Mouse (Mus musculus): ENCODE data around the gene Ctrb1. TPM values are rescaled to one million over a fixed set of nuclear protein-coding genes. Genes with fewer than 3 reads are reported as not detected.
"Not testable (repeated sequence)": the region's sequence is repeated elsewhere in the genome, so short reads cannot be mapped to it uniquely, and the experiment has no call there.

The Ctrb1 gene
- polyA plus RNA-seq, 1 experiment from 2014 or later: not detected

DNA sequence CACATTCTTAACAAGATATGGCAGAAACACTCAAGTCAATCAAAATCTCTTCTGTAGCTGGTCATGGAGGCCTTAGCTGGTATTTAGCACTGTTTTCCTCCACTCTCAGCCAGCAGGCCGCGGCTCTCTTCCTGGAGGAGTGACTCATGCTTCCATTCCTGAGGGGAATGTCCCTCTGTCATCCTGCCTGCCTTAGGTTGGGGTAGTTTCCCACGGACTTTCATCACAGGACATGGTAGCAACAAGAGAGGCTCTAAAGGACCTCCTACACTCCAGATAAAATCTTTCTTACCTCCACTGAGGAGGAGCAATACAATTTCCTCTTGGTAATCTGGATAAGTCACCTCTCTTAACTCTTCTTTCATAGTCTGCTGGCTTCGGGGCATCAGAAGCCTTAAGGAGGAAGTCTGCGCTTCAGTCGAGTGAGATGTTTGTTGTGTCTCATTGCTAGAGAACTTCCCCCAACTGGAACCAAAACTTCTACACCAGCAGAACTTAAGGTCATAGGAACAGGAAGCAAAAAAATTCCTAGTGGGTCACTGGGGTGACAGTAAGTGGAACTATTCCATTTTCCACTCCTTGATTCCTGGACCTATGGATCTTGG, 31.9 kb downstream of the Ctrb1 start:
- no peak overlapping the region for H3K27ac ChIP-seq (replicated peaks; ENCODE audit: low read depth, low read length)

DNA sequence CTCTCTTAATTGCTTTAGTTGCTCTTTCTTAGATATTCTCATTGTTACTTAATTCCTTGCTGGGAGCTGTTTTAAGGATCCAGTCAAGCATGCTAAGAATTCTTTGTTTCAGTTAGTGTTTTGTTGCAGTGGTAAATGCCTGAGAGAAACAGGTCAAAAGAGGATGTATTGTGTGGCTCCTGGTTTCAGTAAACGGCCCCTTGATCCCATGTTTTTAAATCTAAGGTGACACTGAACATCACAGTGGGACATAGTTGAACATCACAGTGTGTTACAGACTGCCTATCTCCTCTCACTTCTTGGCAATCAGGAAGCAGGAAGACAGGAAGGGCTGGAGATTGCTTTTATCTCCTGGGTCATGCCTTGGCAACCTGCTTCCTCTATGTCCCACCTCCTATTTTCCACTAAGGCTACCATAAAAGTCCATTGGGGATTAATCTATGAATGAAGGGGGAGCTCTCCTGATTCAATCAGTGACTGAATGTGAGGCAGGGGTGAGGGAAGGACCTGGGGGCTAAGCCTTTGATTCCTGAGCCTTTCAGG, 33.4 kb downstream of the Ctrb1 start:
- Histone ChIP-seq H3K4me2 (ENCODE audit: low read length) (no peak overlapping the region), H3K9me3 (ENCODE audit: control insufficient read depth, low read length) (no peaks in the 10 kb centered on the region), H3K36me3 (ENCODE audit: control insufficient read depth, insufficient read depth, low read length) (peaks cover 19% of the 10 kb centered on the region), H3K4me3 (replicated peaks; ENCODE audit: low read depth, low read length) (no peak overlapping the region), H3K27ac (replicated peaks; ENCODE audit: low read depth, low read length) (no peak overlapping the region), H3K9ac (replicated peaks; ENCODE audit: low read length) (no peak overlapping the region), H3K4me1 (ENCODE audit: control insufficient read depth, insufficient read depth, low read length) (no peaks in the 10 kb centered on the region), H3K27me3 (ENCODE audit: control insufficient read depth, insufficient read depth, low read length) (no peaks in the 10 kb centered on the region)
- DNase-seq: no peak
- ATAC-seq (ENCODE audit: low FRiP score, low TSS enrichment): no peak
- WGBS: 29% methylated on average over 1 of the region's 1 CpGs

More for the DNA sequence above, 31.9 kb downstream of the Ctrb1 start:
- H3K36me3 ChIP-seq (ENCODE audit: control insufficient read depth, insufficient read depth, low read length): peaks cover 19% of the 10 kb centered on the region
- WGBS: 91% methylated on average over 6 of the region's 6 CpGs
- H3K27me3 ChIP-seq (ENCODE audit: control insufficient read depth, insufficient read depth, low read length): no peaks in the 10 kb centered on the region
- no peaks in the 10 kb centered on the region for H3K9me3 ChIP-seq (ENCODE audit: control insufficient read depth, low read length)
- no peaks in the 10 kb centered on the region for H3K4me1 ChIP-seq (ENCODE audit: control insufficient read depth, insufficient read depth, low read length)
- H3K4me2 ChIP-seq (ENCODE audit: low read length): no peak overlapping the region
- ATAC-seq (ENCODE audit: low FRiP score, low TSS enrichment) (no peak), DNase-seq (no peak)
- H3K4me3 ChIP-seq (replicated peaks; ENCODE audit: low read depth, low read length): no peak overlapping the region
- no peak overlapping the region for H3K9ac ChIP-seq (replicated peaks; ENCODE audit: low read length)

DNA sequence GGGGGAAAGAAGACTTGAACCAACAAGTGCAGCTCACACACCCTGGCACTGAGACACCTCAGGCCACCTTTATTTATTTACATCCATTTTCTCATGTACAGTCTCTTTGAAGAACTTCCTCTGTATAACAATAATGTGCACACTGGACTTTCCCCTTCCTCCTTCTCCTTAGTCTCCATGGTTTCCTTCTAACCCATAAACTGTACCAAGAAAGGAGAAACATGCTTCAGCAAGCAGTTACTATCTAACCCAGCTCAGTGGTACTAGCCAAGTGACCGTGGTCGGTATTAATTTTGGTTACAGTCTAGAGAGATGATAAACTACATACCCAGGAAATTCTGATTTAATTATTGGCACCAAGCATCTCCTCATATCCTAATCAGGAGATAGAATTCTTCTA, 37.3 kb downstream of the Ctrb1 start:
- no peaks in the 10 kb centered on the region for H3K4me1 ChIP-seq (ENCODE audit: control insufficient read depth, insufficient read depth, low read length)
- DNase-seq (no peak), ATAC-seq (ENCODE audit: low FRiP score, low TSS enrichment) (no peak)
- no peak overlapping the region for H3K9ac ChIP-seq (replicated peaks; ENCODE audit: low read length)
- no peaks in the 10 kb centered on the region for H3K36me3 ChIP-seq (ENCODE audit: control insufficient read depth, insufficient read depth, low read length)
- H3K9me3 ChIP-seq (ENCODE audit: control insufficient read depth, low read length): no peaks in the 10 kb centered on the region
- H3K27me3 ChIP-seq (ENCODE audit: control insufficient read depth, insufficient read depth, low read length): no peaks in the 10 kb centered on the region
- H3K4me2 ChIP-seq (ENCODE audit: low read length): no peak overlapping the region
- WGBS: 98% methylated on average over 2 of the region's 2 CpGs
- no peak overlapping the region for H3K4me3 ChIP-seq (replicated peaks; ENCODE audit: low read depth, low read length)
- H3K27ac ChIP-seq (replicated peaks; ENCODE audit: low read depth, low read length): no peak overlapping the region

DNA sequence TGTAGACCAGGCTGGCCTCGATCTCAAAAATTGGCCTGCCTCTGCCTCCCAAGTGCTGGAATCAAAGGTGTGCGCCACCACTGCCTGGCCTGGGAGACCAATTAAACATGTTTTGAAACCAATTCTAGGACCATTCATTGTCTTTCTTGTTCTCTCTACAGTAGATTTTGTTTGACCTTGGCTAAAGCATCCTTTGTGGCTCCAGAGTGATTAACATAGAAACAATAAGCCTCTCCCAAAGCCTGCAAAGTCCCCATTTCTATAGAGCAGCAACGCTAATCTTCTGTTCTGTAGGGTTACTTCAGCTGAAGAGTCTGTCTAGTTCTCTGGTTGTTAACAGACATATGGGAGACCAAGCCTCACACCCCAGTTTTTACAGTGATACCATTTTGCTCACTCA, 40.2 kb downstream of the Ctrb1 start:
- Histone ChIP-seq H3K36me3 (ENCODE audit: control insufficient read depth, insufficient read depth, low read length) (no peaks in the 10 kb centered on the region), H3K4me3 (replicated peaks; ENCODE audit: low read depth, low read length) (no peak overlapping the region), H3K9me3 (ENCODE audit: control insufficient read depth, low read length) (no peaks in the 10 kb centered on the region), H3K4me2 (ENCODE audit: low read length) (no peak overlapping the region), H3K4me1 (ENCODE audit: control insufficient read depth, insufficient read depth, low read length) (no peaks in the 10 kb centered on the region), H3K27ac (replicated peaks; ENCODE audit: low read depth, low read length) (no peak overlapping the region), H3K27me3 (ENCODE audit: control insufficient read depth, insufficient read depth, low read length) (no peaks in the 10 kb centered on the region), H3K9ac (replicated peaks; ENCODE audit: low read length) (no peak overlapping the region)
- ATAC-seq (ENCODE audit: low FRiP score, low TSS enrichment) (no peak), DNase-seq (no peak)
- WGBS: 70% methylated on average over 3 of the region's 3 CpGs

DNA sequence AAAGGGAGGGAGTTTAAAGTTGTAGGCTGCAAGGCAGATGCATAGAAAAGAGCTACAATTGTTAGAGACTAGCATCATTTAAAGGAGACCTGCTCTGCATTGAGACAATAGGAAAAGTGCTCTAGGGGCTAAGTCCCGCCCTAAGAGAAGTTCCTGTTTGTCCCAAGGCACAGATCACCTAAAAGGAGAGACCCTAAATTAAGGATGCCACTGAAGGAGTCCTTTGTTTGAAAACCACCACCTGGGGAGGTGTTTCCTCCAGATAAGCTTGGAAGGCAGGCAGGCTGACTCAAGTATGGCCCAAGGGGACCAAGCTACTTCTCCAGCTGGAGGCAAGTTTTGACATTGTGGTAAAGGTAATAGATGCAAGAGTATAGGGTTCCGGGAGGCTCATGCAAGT, 42.0 kb downstream of the Ctrb1 start:
- H3K4me1 ChIP-seq (ENCODE audit: control insufficient read depth, insufficient read depth, low read length): 0 out of 2 replicates have a peak, but pooled peaks cover 3% of the 10 kb centered on the region
- no peak overlapping the region for H3K4me3 ChIP-seq (replicated peaks; ENCODE audit: low read depth, low read length)
- DNase-seq (no peak), ATAC-seq (ENCODE audit: low FRiP score, low TSS enrichment) (no peak)
- 75% methylated on average over 2 of the region's 2 CpGs for WGBS
- no peak overlapping the region for H3K27ac ChIP-seq (replicated peaks; ENCODE audit: low read depth, low read length)
- H3K27me3 ChIP-seq (ENCODE audit: control insufficient read depth, insufficient read depth, low read length): no peaks in the 10 kb centered on the region
- no peaks in the 10 kb centered on the region for H3K36me3 ChIP-seq (ENCODE audit: control insufficient read depth, insufficient read depth, low read length)
- H3K9ac ChIP-seq (replicated peaks; ENCODE audit: low read length): no peak overlapping the region
- no peaks in the 10 kb centered on the region for H3K9me3 ChIP-seq (ENCODE audit: control insufficient read depth, low read length)
- no peak overlapping the region for H3K4me2 ChIP-seq (ENCODE audit: low read length)

DNA sequence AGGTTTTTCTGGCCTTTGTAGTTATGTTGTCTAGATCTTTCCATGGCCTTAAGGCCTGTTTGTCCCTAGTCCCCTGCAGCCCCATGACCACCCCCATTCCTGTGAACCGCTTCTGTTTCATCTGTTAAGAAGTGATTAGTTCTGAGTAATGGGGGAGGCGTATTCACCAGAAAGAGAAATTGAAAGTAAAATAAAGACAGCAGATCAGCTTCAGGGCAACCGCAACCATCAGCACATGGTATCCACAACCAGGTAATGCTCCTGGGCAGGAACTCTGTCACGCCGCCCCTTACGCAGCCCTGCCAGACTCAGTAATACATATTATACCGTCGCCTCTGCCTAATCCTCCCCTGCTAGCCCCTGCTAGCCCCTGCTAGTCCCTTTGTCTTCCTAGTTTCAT, 45.1 kb downstream of the Ctrb1 start:
- H3K9ac ChIP-seq (replicated peaks; ENCODE audit: low read length): no peak overlapping the region
- H3K9me3 ChIP-seq (ENCODE audit: control insufficient read depth, low read length): no peaks in the 10 kb centered on the region
- DNase-seq: no peak
- H3K4me2 ChIP-seq (ENCODE audit: low read length): no peak overlapping the region
- H3K36me3 ChIP-seq (ENCODE audit: control insufficient read depth, insufficient read depth, low read length): no peaks in the 10 kb centered on the region
- ATAC-seq (ENCODE audit: low FRiP score, low TSS enrichment): no peak
- H3K27me3 ChIP-seq (ENCODE audit: control insufficient read depth, insufficient read depth, low read length): no peaks in the 10 kb centered on the region
- 0 out of 2 replicates have a peak, but pooled peaks cover 8% of the 10 kb centered on the region for H3K4me1 ChIP-seq (ENCODE audit: control insufficient read depth, insufficient read depth, low read length)
- WGBS: 97% methylated on average over 8 of the region's 8 CpGs
- H3K27ac ChIP-seq (replicated peaks; ENCODE audit: low read depth, low read length): no peak overlapping the region
- H3K4me3 ChIP-seq (replicated peaks; ENCODE audit: low read depth, low read length): no peak overlapping the region

DNA sequence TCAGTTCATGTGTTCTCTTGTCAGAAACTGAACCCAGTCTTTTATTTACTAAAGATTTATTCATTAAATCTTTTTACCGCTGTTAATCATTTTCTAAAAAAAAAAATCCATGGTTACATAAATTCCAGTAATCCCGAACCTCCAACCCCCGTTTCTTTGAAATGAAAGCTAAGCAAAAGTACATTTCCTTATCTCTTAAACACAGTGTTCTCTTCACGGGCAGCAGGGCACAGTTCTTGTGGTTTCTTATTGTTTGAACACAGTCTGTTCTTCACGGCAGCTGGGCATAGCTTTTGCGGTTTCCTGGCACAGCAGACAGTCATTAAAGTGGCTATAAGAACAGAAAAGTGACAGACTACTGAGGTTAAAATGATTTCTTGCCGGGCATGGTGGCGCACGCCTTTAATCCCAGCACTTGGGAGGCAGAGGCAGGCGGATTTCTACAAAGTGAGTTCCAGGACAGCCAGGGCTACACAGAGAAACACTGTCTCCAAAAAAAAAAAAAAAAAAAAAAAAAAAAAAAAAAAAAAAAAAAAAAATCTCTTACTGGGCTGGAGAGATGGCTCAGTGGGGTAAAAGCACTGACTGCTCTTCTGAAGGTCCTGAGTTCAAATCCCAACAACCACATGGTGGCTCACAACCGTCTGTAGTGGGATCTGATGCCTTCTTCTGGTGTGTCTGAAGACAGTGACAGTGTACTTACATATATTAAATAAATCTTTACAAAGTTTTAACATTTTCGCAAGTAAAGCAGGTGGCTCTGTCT, 46.3 kb downstream of the Ctrb1 start:
- not testable (repeated sequence) for H3K27me3 ChIP-seq (ENCODE audit: control insufficient read depth, insufficient read depth, low read length); H3K4me1 ChIP-seq (ENCODE audit: control insufficient read depth, insufficient read depth, low read length); ATAC-seq (ENCODE audit: low FRiP score, low TSS enrichment); H3K36me3 ChIP-seq (ENCODE audit: control insufficient read depth, insufficient read depth, low read length); H3K9me3 ChIP-seq (ENCODE audit: control insufficient read depth, low read length)
- Histone ChIP-seq H3K4me3 (replicated peaks; ENCODE audit: low read depth, low read length) (peak overlapping the region; percentile 88), H3K4me2 (ENCODE audit: low read length) (peak overlapping the region; percentile 64), H3K27ac (replicated peaks; ENCODE audit: low read depth, low read length) (peak overlapping the region; percentile 94; the same call in 1 of the 2 replicates), H3K9ac (replicated peaks; ENCODE audit: low read length) (peak overlapping the region; percentile 83; the same call in 1 of the 2 replicates)
- WGBS: 66% methylated on average over 12 of the region's 12 CpGs
- peak; percentile 32 for DNase-seq

DNA sequence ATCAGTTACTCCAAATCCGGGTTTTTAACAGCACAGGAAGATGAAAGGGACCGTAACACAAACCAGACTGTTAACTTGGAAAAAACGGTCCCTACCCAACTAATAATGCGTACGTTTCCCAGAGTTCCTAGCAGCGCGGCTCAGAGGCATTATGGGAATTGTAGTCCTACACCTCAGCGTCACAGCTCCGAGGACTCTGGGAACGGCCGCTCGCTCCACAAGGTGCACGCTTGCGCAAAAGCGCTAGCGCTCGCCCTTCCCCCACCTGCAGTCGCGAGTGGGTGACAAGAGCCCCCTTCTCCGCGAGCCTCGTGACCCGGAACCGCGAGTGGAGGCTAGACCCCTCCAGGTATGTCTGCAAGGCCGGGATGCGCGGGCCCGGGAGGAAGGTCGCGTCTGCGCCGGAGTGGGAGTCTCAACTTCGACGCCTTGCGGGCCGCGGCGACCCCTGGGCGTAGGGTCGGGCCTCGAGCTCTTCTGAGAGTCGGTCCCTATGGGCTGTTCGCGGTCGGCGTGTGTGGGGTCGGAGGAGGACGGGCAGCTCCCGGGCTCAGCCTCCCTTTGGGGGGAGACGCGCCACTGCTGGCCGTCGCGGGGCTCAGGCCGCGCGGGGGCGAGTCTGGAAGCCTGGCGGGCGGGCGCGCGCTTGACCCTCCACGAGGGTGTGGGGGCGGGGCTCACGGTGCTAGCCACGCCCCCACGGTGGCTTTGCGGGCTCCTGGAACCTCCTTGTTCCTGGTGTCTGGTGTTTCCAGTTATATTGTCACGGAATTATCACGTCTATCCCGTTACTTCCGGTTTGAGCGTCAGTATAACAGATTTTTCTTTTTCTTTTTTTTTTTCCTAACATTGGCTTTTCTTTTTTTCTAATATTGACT, 47.3 kb downstream of the Ctrb1 start, which contains the start of gene Zfp1:
Gene Zfp1, plus strand, starts transcription at position 138 of the 878 bp plus-strand sequence.
- Histone ChIP-seq H3K36me3 (ENCODE audit: control insufficient read depth, insufficient read depth, low read length) (no peaks in the 10 kb centered on the region), H3K4me1 (ENCODE audit: control insufficient read depth, insufficient read depth, low read length) (0 out of 2 replicates have a peak, but pooled peaks cover 8% of the 10 kb centered on the region), H3K9ac (replicated peaks; ENCODE audit: low read length) (peak within 1 kb of the TSS; percentile 83), H3K4me3 (replicated peaks; ENCODE audit: low read depth, low read length) (peak within 1 kb of the TSS; percentile 88), H3K27me3 (ENCODE audit: control insufficient read depth, insufficient read depth, low read length) (no peaks in the 10 kb centered on the region), H3K9me3 (ENCODE audit: control insufficient read depth, low read length) (no peaks in the 10 kb centered on the region), H3K4me2 (ENCODE audit: low read length) (peak within 1 kb of the TSS; percentile 64), H3K27ac (replicated peaks; ENCODE audit: low read depth, low read length) (peak within 1 kb of the TSS; percentile 94)
- peak; percentile 98 for ATAC-seq (ENCODE audit: low FRiP score, low TSS enrichment)
- peak; percentile 98 for DNase-seq
- WGBS: under 1% methylated on average over 75 of the region's 75 CpGs

All from midbrain, embryonic 14.5 days (tissue).